Mouse (Mus musculus) lung, adult 2 months (tissue): Measurements from ENCODE around the gene Celf2. TPM values are rescaled to one million over a fixed set of nuclear protein-coding genes. Genes with fewer than 3 reads are reported as not detected.

Source experiments
- DNase-seq: peaks from one replicate; pipeline ENCODE4 v3.0.0; 2022
- H3K4me1 ChIP-seq: fragments of 200-500 bp; 2 replicates; pipeline ENCODE4 v1.6.1; 2011; ENCODE audit warnings: low read length; ENCODE audit not compliant: control insufficient read depth, insufficient read depth
- H3K4me3 ChIP-seq: fragments of 200-500 bp; replicated peaks from 2 replicates; pipeline ENCODE3; 2011; ENCODE audit warnings: low read depth, mild to moderate bottlenecking, control low read depth, low read length; ENCODE audit errors: extremely low read depth
- CTCF ChIP-seq: fragments of 200-500 bp; IDR thresholded peaks from 2 replicates; pipeline ENCODE4 v1.5.1; 2011; ENCODE audit warnings: mild to moderate bottlenecking, low read length, control low read depth; ENCODE audit not compliant: insufficient read depth
- POLR2A ChIP-seq: fragments of 200-500 bp; IDR thresholded peaks from 2 replicates; pipeline ENCODE4 v1.6.1; 2011; ENCODE audit warnings: low read depth, mild to moderate bottlenecking, control low read depth, low read length, borderline replicate concordance; ENCODE audit errors: extremely low read depth
- WGBS: fragments of 180-500 bp; shearing (Covaris S2); methylation state at CpG from one replicate; pipeline ENCODE4 v1.1.7; 2018; 5-methylcytosine and 5-hydroxymethylcytosine counted together
- polyA plus RNA-seq: library from polyadenylated mRNA; depleted of rRNA; stranded (reverse); fragments of >200 nt; gene quantifications from 2 replicates; pipeline ENCODE4 v1.2.3, GENCODE M21; 2012

Celf2 gene
- polyA plus RNA-seq, 1 experiment = 43.4 TPM

DNA sequence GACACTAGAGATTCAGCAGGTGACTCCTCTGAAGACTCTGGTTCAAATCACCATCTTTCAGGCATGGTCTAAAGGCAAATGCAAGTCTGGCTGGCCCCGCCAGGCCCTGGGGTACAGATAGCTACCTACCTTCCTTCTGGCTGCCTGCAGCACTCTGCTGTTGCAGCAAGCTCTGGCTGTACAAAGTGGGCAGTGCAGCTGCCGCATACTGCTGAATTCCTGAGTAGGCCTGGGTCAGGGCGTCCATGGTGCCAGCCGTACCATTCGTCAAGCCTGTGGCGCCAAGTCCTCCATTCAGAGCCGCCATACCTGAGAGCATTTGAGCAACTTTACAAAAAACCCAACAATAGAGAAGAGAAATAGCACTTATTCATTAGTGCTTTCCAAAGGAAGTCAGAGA is 955.7 kb downstream of the Celf2 start:
- Histone ChIP-seq H3K4me1 (no peaks in the 10 kb centered on the region), H3K4me3 (no peak overlapping the region)
- DNase-seq = no peak
- no peak for TF ChIP-seq CTCF
- no peak for TF ChIP-seq POLR2A
- WGBS = 94% methylated on average over 7 of the region's 7 CpGs

DNA sequence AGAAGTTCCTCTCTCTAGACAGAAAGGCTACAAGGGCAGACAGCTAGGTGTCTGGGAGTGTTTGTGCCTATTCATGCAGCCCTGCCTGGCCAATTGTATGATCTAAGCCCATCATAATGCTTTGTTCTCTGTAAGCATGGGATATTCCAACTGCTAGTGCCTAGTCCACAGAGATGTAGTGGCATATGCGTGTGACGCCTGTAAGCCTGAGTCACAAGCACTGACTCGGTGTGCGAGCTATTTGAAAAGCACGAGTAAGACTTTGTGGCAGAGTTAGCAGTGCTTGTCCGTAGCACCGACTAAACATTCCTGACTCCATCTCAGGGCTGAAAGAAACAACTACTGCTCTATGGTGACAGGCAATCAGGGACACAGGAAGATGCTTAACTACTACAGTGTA is 960.1 kb downstream of the Celf2 start:
- 83% methylated on average over 7 of the region's 7 CpGs for WGBS
- DNase-seq = no peak
- TF ChIP-seq POLR2A (no peak), CTCF (no peak)
- Histone ChIP-seq H3K4me3 (no peak overlapping the region), H3K4me1 (0 out of 2 replicates have a peak, but pooled peaks cover 2% of the 10 kb centered on the region)

DNA sequence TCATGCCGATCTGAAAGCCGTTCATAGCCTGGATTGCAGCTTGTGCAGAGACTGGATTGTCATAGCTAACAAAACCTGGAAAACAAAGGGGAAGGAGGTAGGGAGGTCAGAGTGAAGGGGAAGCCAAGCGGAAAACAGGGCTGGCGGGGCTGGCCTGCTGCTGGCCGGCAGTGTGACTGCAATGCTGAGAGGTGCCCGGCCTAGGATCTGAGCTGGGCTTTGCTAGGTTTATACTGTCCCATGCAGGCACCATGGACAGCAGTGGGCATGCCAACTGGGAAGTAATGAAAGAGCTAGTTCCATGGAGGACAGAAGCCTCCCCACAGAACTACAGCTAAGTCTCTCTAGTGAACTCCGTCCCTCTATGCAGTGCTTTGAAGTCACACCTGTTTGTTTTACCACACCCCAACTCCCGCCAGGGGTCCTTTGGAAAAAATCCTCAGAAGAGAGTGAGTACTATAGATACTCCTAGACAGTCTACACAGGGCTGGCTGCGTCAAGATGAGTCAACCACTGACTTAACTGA is 962.2 kb downstream of the Celf2 start:
- no peak overlapping the region for H3K4me3 ChIP-seq
- 0 out of 2 replicates have a peak, but pooled peaks cover 2% of the 10 kb centered on the region for H3K4me1 ChIP-seq
- DNase-seq = no peak
- WGBS = 64% methylated on average over 9 of the region's 9 CpGs
- TF ChIP-seq CTCF (no peak), POLR2A (no peak)

DNA sequence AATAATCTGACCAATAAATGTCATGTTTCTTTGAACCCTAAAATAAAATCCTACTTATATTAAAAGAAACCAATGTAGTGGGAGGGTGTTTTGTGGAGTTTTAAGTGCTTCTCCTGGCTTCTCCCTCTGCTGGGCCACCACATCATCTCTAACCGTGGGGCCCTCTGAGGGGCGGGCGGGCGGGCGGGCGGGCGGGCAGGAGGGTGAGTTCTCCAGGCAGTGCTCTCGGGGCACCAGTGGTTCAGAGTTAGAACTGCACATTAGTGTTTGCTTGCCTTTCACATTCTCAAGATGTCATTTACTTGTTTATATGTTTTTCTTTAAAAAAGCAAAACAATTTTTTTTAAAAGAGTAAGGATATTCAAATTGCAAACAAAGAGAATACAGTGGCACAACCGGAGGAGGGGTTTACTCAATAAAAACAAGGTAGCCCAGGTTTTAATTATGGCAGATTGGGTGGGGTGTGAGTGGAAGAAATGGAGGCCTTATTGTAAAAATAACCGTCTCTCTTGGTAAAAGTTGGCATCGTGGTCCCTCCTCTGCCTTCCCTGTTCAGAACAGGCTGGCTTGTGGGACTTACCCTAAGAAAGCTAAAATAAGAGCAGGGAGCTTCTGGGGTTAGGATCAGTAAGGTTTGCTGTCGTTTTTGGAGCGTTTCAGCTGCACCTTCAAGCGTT is 962.8 kb downstream of the Celf2 start:
- TF ChIP-seq CTCF (no peak), POLR2A (no peak)
- 76% methylated on average over 14 of the region's 14 CpGs for WGBS
- no peak for DNase-seq
- H3K4me3 ChIP-seq = no peak overlapping the region
- 0 out of 2 replicates have a peak, but pooled peaks cover 2% of the 10 kb centered on the region for H3K4me1 ChIP-seq

DNA sequence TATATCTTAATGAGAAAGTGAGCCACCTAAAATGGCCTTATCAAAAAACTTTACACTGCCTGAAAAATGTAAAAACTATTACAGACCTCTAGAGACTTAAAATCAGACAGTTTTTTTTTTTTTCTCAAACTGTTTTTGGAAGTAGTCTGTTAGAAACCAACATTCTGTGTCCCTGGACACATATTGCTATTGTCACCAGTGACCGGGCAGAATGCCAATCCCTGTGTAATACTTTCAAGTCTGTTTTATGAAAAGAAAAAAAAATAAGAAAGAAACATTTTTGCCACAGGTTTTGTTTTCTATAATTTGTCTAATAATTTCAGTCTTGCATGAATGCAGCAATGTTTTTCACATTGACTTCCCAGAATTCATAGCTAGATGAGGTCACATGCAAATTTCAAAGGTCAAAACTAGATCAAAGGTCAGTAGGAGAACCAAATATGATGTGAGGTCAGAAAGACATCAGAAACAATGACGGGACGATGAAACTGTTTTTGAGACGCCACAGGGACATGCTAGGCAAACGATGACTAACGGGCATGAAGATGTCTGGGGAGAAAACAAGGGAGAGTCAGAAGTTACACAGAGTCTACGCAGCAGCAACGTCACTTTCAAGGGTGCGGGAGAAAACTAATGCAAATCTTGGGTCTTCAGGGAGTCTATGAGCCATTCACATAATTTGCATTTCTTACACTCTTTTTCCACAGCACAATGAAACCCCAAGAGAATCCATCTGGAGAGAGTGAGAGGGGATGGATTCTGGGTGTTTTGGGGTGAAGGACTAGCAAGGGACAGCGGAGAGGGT is 964.0 kb downstream of the Celf2 start:
- TF ChIP-seq CTCF (no peak), POLR2A (no peak)
- WGBS = 70% methylated on average over 10 of the region's 10 CpGs
- no peak for DNase-seq
- Histone ChIP-seq H3K4me3 (no peak overlapping the region), H3K4me1 (0 out of 2 replicates have a peak, but pooled peaks cover 2% of the 10 kb centered on the region)

DNA sequence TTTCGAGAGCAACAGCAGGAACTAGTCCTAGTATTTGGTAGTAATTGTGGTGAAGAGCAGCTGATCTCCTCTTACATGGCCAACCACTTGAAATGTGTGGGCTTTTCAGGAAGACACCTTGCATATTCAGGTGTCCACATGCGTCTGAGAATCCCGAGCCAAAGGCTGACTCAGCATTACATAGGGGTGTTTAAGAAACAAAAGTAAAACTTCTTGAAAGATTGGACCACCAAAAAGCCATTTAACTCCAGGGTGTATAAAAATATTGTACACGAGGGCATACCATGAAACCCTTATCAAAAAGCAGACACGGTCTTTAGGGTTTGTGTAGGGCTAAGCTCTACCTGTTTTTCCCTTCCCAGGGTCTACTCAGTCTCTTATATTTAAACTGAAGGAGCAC is 965.7 kb downstream of the Celf2 start:
- TF ChIP-seq POLR2A = no peak
- TF ChIP-seq CTCF = no peak
- 0 out of 2 replicates have a peak, but pooled peaks cover 2% of the 10 kb centered on the region for H3K4me1 ChIP-seq
- H3K4me3 ChIP-seq = no peak overlapping the region
- 91% methylated on average over 5 of the region's 5 CpGs for WGBS
- no peak for DNase-seq

DNA sequence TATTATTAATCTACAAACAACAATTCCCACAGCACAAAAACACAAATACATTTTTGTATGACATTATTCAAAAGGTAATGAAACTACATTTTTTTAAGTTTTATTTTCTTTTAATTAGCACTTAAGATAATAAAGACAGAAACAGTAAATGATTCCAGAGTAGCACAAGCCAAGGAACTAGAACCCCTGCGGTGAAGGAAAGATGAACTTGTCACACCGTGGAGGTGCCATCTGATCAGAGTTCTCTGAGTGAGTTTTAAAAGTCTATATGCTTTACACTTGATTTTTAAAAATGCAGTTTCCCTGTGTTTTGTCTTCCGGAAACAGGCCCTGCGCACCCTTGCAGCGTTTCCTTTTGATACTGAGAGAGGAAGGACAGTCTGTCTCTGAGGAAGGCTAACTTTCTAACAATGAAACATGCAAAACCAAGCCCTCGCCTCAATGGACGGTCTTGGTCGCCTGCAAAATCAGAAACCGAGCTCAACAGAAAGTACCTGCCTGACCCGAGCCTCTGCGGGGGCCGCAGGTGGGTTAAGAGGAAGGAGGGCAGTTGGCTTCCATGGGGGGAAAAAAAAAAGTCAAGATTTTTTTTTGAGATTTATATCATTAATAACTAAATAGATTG is 966.7 kb downstream of the Celf2 start:
- WGBS = 70% methylated on average over 12 of the region's 12 CpGs
- H3K4me3 ChIP-seq = no peak overlapping the region
- TF ChIP-seq CTCF (no peak), POLR2A (no peak)
- 0 out of 2 replicates have a peak, but pooled peaks cover 2% of the 10 kb centered on the region for H3K4me1 ChIP-seq
- DNase-seq = no peak

DNA sequence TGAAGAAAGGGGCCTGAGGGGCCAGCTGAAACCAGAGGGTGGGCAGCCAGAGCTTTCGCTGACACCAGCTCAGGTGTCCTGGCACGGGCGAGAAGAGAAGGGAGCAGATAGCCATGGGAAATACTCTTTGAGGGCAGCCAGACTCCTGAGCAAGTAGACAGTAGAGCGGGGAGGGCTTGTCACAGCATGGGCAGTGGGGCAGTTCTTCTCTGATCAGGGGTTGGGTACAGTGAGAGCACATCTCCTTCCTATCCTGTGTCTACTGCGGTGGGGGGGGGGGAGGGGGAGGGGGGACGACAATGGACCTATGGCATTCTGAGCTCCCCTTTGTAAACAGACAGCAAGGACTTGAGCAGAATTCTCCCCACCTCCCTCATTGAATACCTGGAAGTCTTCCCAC is 968.5 kb downstream of the Celf2 start:
- 75% methylated on average over 6 of the region's 6 CpGs for WGBS
- no peak for TF ChIP-seq POLR2A
- TF ChIP-seq CTCF = no peak
- no peak for DNase-seq
- no peak overlapping the region for H3K4me3 ChIP-seq
- 0 out of 2 replicates have a peak, but pooled peaks cover 2% of the 10 kb centered on the region for H3K4me1 ChIP-seq

DNA sequence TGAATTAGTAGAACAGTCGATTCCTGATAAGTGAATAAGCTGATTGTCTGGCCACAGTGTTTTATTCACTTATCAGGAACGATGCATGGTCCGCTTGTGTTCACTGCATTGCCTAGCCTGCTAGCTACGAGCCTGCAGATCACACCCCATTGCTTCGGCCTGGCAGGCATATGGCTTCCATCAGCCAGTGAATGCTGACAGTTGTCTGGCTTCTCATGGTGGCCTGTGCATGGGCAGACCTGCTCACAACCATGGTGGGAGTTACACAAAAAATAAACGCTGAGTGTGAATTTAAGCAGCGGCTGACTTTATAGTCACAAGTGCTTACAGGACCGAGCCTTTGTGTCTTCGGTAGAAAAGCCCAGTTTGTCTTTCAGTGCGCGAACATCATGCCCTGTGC is 969.3 kb downstream of the Celf2 start:
- DNase-seq = no peak
- 76% methylated on average over 11 of the region's 11 CpGs for WGBS
- Histone ChIP-seq H3K4me3 (no peak overlapping the region), H3K4me1 (no peaks in the 10 kb centered on the region)
- no peak for TF ChIP-seq CTCF

DNA sequence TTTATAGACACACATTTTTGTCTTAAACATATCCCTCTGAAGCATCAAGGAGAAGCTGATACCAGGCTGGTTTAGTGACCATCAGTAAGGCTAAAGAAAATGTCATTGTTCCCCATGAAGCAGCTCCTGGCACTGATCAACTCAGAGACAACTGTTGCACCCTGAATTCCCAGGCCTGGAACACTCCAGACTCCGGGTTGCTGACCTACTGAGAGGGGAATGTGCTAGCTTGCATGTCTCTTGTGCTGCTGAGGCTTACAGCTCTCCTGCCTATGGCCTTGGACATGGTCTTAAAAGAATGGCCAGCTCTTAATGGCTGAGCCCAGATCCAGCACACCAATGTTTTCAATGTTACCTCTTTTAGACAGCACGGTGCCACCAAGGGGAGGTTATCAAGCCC is 970.9 kb downstream of the Celf2 start:
- no peak overlapping the region for H3K4me3 ChIP-seq
- no peak for DNase-seq
- TF ChIP-seq POLR2A (no peak), CTCF (no peak)
- no peaks in the 10 kb centered on the region for H3K4me1 ChIP-seq
- WGBS = 65% methylated on average over 2 of the region's 2 CpGs
